Mouse (Mus musculus): Measurements from ENCODE around the gene Atp11a.

Atp11a gene

GRCm38 (mm10) chr8:12883051-12884004 is 126.5 kb downstream of the Atp11a start:
- CTCF ChIA-PET: interaction anchor here in 2 of 4 experiments (0.6 to 2.4 kb wide), 4 partner anchors 12 to 13 kb away, joined by 3 to 8 read pairs (median 4); no protein-coding TSS in a partner anchor
- POLR2A ChIA-PET: interaction anchor here in 3 of 4 experiments (0.7 to 1.5 kb wide), 7 partner anchors 9 to 40 kb away, joined by 3 to 8 read pairs (median 4); partner anchors contain the start of gene Mcf2l (in 2 of the 3)

DNA sequence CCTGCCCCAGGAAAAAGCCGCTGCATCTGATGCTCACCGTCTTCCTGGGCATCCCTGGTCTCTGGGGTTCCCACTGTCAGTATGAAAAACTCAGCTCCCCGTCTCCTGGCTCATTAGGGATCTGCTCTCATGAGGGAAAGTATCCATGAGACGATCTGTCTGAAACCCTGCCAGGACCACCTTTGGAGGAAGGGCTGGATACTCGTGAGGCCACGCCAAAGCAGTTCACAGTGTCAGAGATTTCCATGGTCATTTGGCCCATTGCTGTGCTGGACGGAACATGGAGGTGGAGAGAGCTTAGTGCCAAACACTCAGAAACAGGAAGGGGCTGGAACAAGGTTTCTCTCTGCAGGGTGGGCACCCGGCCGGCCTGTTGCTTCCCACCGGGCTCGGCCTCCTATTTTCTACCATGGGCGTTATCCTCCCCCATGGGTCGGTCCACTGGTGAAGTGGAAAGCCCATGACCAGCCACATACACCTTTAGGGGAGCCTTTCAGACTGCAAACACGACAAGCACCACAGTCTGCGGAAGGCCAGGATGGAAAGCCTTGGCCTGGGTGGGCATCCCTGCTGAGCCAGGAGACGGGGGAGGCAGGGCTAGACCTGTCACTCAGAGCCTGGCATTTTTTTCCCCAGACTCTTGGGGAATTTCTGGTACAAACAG is 131.1 kb downstream of the Atp11a start:
- CTCF ChIA-PET: interaction anchor here in 2 of 4 experiments (0.9 to 1.5 kb wide), 3 partner anchors 8 kb away, joined by 3 to 6 read pairs (median 5); no protein-coding TSS in a partner anchor
- POLR2A ChIA-PET: interaction anchor here in 2 of 4 experiments (0.6 to 1.3 kb wide), 2 partner anchors 12 to 14 kb away, joined by 3 read pairs; partner anchors contain the start of gene Mcf2l (in 1 of the 2)

- ChIA-PET CTCF (no interaction called here), POLR2A (interaction anchor here in 1 of 4 experiments (0.6 kb wide), 1 partner anchor 15 kb away, joined by 3 read pairs; the partner anchor contains the start of gene Mcf2l)
Observed at GRCm38 (mm10) chr8:12889046-12889598, 132.3 kb downstream of the Atp11a start.

- ChIA-PET POLR2A (interaction anchor here in 1 of 4 experiments (0.6 to 1.2 kb wide), 2 partner anchors 9 to 19 kb away, joined by 4 to 6 read pairs; partner anchors contain the start of gene Mcf2l), CTCF (no interaction called here)
Observed at GRCm38 (mm10) chr8:12892882-12893446, 136.2 kb downstream of the Atp11a start.

- CTCF ChIA-PET: interaction anchor here in 2 of 4 experiments (0.6 to 3.9 kb wide), 5 partner anchors 20 to 754 kb away, joined by 3 to 44 read pairs (median 3); partner anchors contain the start of genes Adprhl1 (in 1 of the 2) and Mcf2l (in 1 of the 2)
- POLR2A ChIA-PET: no interaction called here
Observed at GRCm38 (mm10) chr8:12893797-12894578, 137.2 kb downstream of the Atp11a start.

- CTCF ChIA-PET: interaction anchor here in 3 of 4 experiments (0.6 to 3.9 kb wide), 9 partner anchors 8 to 359 kb away, joined by 3 to 44 read pairs (median 3); partner anchors contain the start of genes Adprhl1 (in 1 of the 3) and Mcf2l (in 1 of the 3)
Observed at GRCm38 (mm10) chr8:12894783-12895534, 138.1 kb downstream of the Atp11a start.

GRCm38 (mm10) chr8:12895535-12896150 is 138.8 kb downstream of the Atp11a start:
- CTCF ChIA-PET: interaction anchor here (0.6 to 3.9 kb wide), 23 partner anchors 8 to 410 kb away, joined by 3 to 44 read pairs (median 4); partner anchors contain the start of genes Adprhl1 (in 1 of the 4) and Mcf2l (in 1 of the 4)
- POLR2A ChIA-PET: interaction anchor here in 3 of 4 experiments (0.6 to 1.7 kb wide), 8 partner anchors 9 to 210 kb away, joined by 3 to 8 read pairs (median 3); partner anchors contain the start of genes Mcf2l (in 3 of the 3), Cul4a (in 1 of the 3) and Pcid2 (in 1 of the 3)

More at GRCm38 (mm10) chr8:12894783-12895534, 138.1 kb downstream of the Atp11a start:
- POLR2A ChIA-PET: interaction anchor here in 3 of 4 experiments (0.6 to 1.4 kb wide), 5 partner anchors 10 to 35 kb away, joined by 3 to 5 read pairs (median 3); partner anchors contain the start of gene Mcf2l (in 2 of the 3)

GRCm38 (mm10) chr8:12896494-12897373 is 139.9 kb downstream of the Atp11a start:
- CTCF ChIA-PET: interaction anchor here (0.6 to 3.9 kb wide), 67 partner anchors 8 to 712 kb away, joined by 3 to 44 read pairs (median 4); partner anchors contain the start of genes Mcf2l (in 3 of the 4) and Adprhl1 (in 2 of the 4)
- POLR2A ChIA-PET: interaction anchor here in 3 of 4 experiments (0.5 to 2.3 kb wide), 13 partner anchors 9 to 394 kb away, joined by 3 to 8 read pairs (median 3); partner anchors contain the start of genes Mcf2l (in 3 of the 3), Cul4a (in 1 of the 3) and Pcid2 (in 1 of the 3)

DNA sequence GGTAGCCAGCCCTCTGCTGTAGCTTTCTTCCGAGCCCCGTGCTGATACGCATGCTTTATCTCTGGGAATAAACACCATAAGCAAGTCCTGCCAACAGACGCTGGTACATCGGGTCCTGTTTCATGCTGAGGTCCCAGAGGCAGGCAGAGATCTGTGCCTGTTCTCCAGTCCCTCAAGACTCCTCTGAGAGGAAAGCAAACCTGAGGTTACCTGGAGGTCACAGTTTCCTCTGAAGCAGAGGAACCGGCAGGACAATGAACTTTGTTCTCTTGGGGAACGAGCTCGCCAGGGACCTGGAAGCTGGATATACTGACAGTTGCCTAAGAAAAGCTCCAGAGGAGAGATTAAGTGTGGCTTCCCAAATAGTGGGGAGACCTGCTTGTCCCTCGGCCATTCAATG is 141.0 kb downstream of the Atp11a start:
- ChIA-PET POLR2A (interaction anchor here in 3 of 4 experiments (0.6 to 2.3 kb wide), 4 partner anchors 14 to 395 kb away, joined by 3 to 5 read pairs (median 4); partner anchors contain the start of gene Mcf2l (in 1 of the 3)), CTCF (interaction anchor here in 2 of 4 experiments (1.0 to 1.9 kb wide), 4 partner anchors 14 to 87 kb away, joined by 3 to 8 read pairs (median 4); no protein-coding TSS in a partner anchor)

GRCm38 (mm10) chr8:12903790-12904415 is 147.1 kb downstream of the Atp11a start:
- ChIA-PET POLR2A (interaction anchor here in 3 of 4 experiments (0.5 to 1.5 kb wide), 17 partner anchors 9 to 448 kb away, joined by 3 to 8 read pairs (median 3); partner anchors contain the start of genes Mcf2l (in 1 of the 3) and Proz (in 1 of the 3)), CTCF (interaction anchor here in 3 of 4 experiments (0.6 to 1.9 kb wide), 6 partner anchors 8 to 1291 kb away, joined by 3 to 7 read pairs (median 4); no protein-coding TSS in a partner anchor)

DNA sequence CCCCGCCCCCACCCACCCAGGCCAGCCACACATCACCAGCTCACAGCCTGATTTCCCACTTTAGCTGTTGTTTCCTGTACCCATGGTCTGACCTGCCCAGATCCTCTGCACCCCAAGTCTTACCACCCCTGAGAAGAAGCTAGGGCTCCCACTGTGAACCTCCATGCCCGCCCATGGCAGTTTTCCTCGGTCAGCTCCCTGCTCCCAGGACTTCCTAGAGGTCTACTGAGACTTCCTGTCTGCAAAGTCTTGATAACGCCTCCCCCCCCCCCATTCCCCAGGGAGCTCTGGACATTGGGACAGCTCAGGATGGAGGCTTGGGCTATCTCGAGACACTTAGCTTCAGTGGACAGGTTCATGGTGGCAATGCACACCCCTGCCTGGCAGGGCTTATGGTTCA is 148.3 kb downstream of the Atp11a start:
- ChIA-PET CTCF (interaction anchor here (0.5 to 1.7 kb wide), 6 partner anchors 8 to 140 kb away, joined by 3 to 9 read pairs (median 4); no protein-coding TSS in a partner anchor), POLR2A (interaction anchor here in 3 of 4 experiments (0.6 to 1.7 kb wide), 8 partner anchors 9 to 1199 kb away, joined by 3 to 8 read pairs (median 6); no protein-coding TSS in a partner anchor)

DNA sequence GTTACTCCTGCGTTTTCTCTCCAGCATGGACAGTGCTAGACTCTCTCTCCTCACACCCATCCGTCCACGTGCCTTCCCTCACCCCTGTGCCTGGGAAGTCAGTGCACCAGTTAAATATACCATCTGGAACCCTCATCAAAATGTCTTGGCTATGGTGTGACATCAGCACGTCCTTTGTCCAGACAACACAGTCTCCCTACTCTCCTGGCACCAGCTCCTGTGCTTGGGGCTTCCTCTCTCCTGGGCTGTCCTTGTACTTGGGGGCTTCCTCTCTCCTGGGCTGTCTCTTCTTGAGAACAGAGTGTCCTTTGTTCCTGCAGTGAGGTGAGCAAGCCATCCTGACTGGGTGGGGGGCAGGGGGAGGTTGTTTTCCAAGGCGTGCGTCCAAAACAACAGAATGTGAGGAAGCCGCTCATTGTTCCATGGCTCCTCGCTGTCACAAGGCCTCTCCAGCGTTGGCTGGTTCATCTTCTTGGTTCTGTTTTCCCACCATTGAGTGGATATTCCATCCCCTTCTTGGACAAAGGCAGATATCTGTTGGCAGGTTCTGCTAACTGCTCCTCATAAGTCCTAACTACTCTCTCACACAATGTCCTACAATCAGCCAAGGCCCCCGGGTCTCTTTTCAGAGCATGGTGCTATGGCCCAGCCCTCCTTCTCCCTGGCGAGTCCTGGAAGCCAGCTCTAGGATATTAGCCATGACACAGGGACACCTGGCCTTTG is 148.9 kb downstream of the Atp11a start:
- CTCF ChIA-PET: interaction anchor here (0.6 to 1.7 kb wide), 5 partner anchors 9 to 73 kb away, joined by 3 to 9 read pairs (median 5); no protein-coding TSS in a partner anchor
- POLR2A ChIA-PET: interaction anchor here in 3 of 4 experiments (0.6 to 1.7 kb wide), 5 partner anchors 9 to 1199 kb away, joined by 3 to 8 read pairs (median 7); no protein-coding TSS in a partner anchor

GRCm38 (mm10) chr8:12906597-12906996 is 149.8 kb downstream of the Atp11a start:
- ChIA-PET POLR2A (interaction anchor here in 1 of 4 experiments (1.5 to 1.7 kb wide), 2 partner anchors 8 to 10 kb away, joined by 3 to 7 read pairs; no protein-coding TSS in a partner anchor), CTCF (interaction anchor here in 2 of 4 experiments (1.3 to 1.7 kb wide), 2 partner anchors 10 kb away, joined by 5 to 9 read pairs; no protein-coding TSS in a partner anchor)
